Mouse (Mus musculus): Measurements from ENCODE around the gene A3galt2.

The A3galt2 gene

DNA sequence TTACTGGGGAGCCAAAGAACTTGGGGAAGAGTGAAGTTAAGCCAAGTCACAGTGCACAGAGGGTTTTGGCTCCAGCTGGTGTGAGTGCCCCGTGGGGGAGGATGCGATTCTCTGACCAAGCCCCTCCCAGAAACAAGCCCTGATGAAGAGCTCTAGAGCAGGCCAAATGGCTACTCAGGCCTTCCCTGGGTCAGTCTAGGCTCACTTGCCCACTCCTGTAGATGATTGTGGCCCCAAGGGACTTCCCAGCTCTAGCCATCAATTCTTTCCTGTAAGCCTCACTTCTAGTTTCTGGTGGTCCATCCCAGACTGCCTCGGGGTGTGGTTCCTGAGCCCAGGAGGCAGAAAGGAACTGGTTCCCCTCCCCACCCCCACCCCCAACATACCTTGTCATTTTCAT, at the start of gene A3galt2:
Gene A3galt2 (plus strand): TSS at position 301 of the 400 bp plus-strand sequence.
- DNase-seq (ENCODE audit: low spot score in 2 of 2), result no peak

DNA sequence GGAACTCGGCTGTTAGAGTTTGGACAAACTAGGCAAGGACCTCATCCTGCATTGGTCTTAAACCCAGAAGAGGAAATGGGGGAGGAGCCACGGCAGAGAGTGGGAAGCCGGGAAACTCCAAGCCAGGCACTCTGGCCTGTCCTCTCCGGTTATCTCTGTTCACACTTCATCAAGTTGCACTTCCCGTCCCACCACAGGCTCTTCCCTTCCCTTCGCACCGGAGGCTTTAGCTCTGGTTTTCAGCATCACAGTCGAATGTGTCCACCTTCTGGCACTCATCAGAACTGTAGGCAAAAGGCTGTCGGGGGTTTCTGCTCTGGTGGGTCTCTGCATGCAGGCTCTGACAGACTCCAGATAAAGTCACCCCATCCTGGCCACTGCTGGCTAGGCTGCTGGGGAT, 48.5 kb upstream of the A3galt2 start:
- no peak for DNase-seq (ENCODE audit: low spot score in 2 of 2)

DNA sequence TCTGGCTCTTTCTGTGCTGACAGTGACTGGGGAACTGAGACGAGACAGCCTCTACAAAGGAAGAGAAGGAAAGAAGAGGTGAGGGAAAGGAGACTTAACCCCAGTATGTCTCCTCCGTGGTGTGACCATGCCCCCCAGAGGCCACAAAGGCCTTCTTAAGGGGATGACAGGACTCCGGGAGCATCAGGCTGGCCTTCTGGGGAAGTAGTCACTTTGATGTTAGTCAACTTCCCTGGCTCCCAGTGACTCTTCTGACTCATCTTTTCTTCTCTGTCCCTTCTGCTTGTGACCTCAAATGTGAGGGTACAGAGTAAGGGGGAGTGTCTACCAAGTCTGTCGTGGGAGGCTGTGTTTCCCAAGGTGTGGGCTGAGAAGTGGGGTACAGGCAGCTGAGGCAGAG, 47.8 kb upstream of the A3galt2 start:
- no peak for DNase-seq (ENCODE audit: low spot score in 2 of 2)

DNA sequence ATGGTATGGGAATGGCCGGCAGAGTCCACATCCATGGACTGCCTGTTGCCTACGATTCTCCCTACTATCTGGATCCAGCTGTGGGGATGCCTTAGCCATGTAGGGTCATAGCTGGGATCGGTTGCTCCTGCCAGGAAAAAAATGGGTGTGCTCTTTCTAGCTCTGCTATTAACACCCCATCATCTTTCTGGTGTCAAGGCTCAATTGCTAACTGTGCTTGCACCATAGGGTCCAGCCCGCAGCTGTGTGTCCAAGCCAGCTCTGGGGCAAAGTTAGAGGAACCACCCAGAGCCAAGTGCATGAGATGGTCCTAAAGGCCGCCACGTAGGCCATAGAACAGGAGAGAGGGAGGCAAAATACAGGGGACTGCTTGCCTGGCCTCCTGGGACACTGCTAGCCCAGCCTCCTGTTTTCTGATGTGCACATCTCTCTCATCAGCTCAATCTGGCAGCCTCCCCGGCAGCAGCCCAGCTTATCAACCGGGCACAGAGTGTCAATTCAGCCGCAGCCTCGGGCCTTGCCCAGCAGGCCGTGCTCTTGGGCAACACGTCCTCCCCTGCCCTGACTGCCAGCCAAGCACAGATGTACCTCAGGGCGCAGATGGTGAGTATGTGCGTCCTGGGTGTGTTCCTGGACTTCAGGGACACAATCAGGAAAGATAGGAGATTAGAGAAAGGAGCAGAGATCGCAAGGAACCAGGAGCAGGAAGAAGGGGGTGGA, 45.9 kb upstream of the A3galt2 start:
- no peak for DNase-seq (ENCODE audit: low spot score in 2 of 2)

DNA sequence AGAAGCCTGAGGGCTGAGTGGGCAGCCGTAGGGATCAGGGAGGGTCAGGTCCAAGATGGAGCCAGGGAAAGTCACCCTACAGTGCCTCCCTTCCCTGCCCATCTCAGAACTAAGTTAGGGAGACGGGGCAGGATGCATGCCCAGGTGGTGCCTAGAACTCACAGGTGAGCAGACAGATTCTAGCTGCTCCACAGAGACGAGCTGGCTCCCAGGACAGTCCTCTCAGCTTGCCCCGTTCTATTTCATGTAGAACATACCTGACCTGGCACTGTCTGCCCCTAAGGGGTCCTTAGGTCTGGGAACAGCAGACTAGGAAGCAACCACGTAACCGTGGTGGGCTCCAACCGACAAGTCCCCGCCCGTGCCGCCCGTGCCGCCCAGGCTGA, 45.4 kb upstream of the A3galt2 start:
- no peak for DNase-seq (ENCODE audit: low spot score in 2 of 2)

DNA sequence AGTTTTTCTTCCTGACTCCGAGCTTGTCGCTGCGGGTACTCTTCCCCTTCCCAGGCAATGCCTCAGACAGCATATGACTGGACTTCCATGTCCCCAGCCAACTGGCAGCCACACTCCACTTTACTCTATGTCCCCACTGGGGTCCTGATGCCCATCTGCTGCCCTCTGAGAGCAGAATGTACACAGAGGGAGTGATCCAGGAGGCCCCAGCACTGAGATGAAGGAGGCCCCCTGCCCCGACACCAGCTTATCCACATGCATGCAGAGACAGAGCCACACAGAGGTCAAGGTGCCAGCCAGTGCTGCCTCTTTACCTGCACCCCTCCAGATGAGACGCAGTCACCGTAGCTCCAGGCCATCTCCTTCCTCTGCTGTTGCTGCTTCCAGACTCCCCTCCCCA, 44.9 kb upstream of the A3galt2 start:
- DNase-seq (ENCODE audit: low spot score in 2 of 2), result no peak

DNA sequence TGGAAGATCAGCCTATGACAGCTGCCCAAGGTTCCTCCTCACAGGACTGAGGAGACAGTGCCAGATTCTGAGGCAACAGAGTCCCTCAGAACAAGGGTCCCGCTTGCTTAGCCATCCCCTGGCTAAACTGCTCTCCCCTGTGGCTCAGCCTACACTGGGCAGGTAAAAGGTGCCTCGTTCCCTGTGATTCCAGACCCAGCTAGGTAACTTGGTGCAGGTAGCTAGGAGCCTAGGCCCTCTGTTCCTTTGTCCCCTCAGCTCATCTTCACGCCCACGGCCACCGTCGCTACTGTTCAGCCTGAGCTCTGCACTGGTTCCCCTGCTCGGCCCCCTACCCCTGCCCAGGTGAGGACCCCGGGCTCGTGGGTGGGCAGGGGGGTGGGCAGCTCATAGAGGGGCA, 44.4 kb upstream of the A3galt2 start:
- no peak for DNase-seq (ENCODE audit: low spot score in 2 of 2)

DNA sequence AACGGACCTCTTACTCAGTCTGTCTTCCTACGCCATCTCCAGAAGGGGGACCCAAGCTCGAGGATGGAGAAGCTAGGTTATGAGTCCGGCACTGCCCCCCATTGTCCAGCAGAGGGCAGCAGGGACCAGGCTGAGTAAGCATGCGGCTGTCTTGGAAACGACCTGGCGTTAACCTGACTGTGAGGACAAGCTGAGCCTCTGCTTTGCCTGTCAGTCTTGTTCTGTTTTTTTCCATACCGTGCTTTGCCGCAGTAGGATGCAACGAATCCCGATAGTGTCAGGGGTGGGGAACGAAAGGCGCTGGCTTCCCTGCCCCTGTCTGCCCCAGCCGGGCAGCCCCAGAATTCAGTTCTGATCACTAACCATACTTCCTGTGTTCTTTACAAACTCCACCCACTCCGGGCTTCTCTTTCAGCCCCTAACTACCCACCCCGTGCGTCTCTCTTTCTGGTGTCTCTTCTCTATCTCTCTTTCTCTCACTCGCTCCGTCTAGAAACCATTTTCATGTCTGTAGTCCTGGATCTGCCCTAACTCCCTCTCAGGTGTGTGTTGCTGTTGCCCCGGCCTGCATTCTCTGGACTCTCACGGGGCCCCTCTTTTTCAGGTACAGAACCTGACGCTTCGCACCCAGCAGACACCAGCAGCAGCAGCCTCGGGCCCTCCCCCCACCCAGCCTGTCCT, 43.6 kb upstream of the A3galt2 start:
- DNase-seq (ENCODE audit: low spot score in 2 of 2), result peak; percentile 71 to 88

DNA sequence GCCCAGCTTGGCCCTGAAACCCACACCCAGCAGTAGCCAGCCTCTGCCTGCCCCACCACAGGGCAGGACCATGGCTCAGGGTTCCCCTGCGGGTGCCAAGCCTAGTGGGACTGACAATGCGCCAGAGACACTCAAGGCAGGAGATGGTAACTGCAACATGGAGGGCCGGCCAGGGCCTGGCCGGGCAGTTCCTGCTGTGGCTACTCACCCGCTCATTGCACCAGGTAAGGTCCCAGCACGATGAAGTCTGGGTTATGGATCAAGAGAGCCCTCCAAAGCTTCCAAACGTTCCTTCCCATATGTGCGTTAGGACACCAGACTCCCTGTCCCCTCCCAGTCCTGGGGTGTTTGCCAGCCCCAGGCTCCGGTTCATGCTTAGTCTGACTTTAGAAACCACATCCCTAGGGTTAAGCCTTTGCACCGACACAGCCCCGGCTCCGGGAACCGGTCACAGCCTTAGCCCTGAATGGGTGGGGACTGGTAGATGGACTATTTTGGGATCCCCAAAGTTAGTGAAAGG, 43.0 kb upstream of the A3galt2 start:
- DNase-seq (ENCODE audit: low spot score in 2 of 2), result no peak

DNA sequence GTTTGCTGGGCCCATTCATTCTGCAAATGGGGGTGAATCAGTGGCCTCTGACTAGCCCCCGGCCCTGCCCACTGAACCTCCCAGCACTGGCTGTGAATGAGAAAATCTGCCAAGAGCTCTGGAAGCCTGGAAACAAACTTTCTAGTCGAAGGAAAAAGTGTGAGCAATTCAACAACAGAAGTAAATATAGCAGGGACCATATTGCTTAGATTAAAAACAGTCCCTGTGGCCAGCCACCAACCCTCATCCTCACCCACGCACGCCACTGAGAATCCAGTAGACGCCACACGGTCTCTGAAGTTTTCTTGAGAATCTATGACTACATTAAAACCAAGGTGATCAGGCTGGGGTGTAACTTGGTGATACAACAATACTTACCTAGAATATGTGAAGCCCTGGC, 42.2 kb upstream of the A3galt2 start:
- DNase-seq (ENCODE audit: low spot score in 2 of 2), result no peak

DNA sequence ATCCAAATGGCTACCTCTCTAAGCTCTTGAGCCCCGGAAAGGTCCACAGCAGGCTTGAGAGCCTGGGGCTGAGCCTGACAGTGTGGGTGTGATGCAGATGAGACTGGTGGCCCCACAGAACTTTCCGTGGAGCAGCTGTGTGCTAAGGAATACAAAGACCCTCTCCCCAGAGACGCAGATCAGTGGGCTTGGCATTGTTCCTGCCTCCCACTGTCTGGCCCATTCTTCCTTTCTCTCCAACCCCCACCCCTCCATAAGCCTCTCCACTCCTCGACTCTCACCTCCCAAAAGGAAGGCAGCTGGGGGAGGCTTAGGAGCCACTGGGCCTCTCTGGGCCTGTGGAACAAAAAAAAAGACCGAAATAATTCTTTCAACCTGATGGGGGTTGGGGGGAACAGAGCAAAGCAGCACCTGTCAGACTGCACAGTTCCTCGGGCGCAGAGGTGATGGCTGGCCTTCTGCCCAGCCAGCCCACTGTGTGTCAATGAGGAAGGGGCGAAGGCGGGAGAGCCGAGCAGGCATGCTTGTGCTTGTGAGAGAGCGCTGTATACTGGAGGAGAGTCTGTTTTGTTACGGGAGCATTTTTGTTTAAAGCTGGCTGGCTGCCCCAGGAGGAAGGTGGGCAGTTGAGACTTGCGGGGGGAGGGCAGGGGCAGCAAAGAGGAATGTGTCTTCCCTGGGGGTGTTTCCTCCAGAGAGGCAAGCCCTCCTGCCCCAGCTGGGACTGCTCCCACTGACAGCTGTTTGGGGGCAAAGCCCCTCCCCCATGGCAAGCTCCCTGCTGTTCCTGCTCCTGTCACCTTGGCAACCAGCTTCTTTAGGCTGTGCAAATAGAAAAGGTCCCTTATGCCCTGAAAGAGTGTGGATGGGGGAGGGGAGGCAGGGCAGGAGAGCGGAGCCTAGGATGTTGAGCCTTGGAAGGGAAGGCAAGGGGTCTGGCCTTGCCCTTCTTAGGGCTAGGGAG, 39.6 kb upstream of the A3galt2 start:
- DNase-seq (ENCODE audit: low spot score in 2 of 2), result no peak

DNA sequence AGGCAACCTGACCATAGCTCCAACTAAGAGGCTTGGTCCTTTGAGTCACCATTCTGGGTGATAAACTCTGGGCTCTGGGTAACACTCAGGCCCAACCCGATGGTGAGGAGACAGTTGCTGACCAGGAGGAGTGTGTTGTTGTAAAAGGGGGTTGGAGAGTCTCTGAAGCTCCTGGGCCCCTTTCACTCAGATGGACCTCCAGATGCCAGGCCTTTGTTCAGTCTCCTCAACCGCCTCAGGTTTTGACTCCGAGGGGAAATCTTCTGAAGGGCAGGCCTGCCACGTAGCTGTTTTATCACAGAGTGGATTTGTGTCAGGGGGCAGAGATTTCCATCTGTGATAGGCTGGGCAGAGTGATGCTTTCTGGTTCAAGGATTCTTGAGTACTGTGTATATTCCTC, 38.9 kb upstream of the A3galt2 start:
- DNase-seq (ENCODE audit: low spot score in 2 of 2), result no peak

DNA sequence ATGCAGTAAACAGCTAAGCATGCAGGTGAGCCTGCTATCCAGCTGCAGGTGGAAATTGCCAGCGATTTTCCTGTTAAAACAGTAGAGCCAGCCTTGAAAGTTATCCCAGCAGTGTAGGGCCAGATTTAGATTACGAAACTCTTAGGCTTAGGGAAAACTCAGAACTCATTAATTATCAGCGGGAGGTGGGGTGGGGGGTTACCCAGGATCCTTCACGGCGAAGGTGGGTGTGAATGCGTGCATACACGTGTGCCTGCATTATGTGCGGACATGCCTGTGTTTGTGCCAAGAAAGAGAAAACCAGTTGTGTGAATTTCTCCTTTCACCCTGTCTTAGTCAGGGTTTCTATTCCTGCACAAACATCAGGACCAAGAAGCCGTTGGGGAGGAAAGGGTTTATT, 38.4 kb upstream of the A3galt2 start:
- no peak for DNase-seq (ENCODE audit: low spot score in 2 of 2)

DNA sequence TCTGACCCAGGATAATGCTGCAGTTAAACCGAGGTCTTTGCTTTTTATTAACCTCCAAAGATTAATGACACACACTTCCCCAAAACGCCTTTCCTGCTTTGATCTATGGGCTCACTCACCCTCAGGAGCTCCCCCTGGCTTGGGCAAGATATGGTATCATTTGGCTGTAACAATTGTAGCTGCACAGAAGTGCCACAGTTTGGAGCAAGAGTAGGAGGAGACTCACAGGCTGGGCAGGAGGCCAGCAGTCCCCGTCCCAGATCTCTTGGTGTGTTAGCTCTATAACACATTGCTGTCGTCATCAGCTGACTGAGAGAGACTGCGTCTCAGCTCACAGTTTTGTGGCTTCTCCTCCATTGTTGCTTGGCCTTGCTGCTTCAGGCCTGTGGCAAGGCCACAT, 35.1 kb upstream of the A3galt2 start:
- no peak for DNase-seq (ENCODE audit: low spot score in 2 of 2)

DNA sequence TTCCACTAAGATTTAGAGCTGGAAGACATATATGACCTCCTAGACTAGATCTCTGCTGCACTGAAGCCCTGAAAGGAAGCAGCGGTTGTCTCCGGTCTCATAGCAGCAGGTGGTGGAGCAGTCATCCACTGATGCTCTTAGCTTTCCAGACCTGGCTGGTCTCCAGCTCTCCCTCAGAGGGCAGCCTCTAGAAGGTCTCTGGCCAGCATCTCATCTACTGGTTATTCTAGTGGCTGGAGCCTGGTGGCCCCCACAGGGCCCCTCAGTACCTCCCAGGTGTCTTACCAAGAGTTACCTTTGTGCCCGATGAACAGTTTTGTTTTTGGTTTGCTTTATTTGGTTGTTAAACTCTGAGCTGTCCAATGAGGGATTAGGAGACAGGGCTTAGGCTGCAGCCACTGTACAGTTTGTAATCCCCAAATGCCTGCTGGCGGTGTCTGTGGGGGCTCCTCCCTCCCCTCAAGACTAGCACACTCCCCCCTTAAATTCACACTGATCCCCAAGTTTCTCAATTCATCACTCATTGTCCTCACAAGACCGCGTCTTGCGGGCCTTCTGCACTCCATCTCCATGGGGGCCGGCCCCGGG, 34.0 kb upstream of the A3galt2 start:
- DNase-seq (ENCODE audit: low spot score in 2 of 2), result no peak

DNA sequence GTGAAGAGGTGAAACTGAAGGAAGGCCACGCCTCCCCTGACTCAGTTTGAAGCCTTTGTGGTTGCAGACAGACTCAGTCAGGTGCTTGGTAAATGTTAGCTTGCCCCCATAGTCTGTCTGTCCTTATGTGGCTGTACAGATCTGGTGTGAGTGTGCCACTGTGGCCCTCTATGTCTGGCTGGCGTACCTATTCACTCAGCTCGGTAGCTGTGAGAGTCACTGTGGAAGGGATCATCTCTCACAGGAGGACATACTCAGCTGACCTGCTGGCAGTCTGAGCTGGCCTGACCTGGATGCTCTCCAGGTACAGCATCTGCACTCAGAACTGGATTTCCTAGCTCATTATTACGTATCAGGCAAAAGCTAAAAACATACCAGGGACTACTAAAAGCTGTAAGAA, 33.4 kb upstream of the A3galt2 start:
- DNase-seq (ENCODE audit: low spot score in 2 of 2), result no peak

DNA sequence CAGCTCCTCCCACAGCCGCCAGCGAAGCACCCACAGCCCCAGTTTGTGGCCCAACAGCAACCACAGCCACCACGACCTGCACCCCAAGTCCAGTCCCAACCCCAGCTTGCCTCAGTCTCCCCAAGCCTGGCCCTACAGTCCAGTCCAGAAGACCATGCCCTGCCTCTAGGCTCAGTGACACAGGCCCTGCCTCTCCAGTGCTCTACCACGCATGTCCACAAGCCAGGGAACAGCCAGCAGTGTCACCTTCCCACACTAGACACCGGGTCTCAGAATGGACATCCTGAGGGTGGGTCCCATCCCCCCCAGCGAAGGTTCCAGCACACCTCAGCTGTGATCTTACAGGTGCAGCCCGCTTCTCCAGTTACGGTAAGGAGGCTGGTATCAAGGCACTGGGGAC, 32.2 kb upstream of the A3galt2 start:
- DNase-seq (ENCODE audit: low spot score in 2 of 2), result no peak

DNA sequence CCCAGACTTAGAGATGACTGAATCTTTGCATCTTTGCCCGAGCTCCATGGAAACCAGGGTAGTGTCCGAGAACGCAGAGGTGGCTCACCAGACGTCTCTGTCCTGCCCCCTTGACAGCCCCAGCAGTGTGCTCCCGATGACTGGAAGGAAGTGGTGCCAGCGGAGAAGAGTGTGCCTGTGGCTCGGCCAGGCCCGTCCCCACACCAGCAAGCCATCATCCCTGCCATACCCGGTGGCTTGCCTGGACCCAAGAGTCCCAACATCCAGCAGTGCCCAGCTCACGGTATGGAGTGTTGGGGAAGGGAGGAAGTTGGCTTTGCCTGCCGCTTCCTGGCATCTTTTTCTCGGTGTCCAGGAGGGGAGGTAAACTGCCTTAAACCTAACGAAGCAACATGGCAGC, 31.7 kb upstream of the A3galt2 start:
- no peak for DNase-seq (ENCODE audit: low spot score in 2 of 2)

DNA sequence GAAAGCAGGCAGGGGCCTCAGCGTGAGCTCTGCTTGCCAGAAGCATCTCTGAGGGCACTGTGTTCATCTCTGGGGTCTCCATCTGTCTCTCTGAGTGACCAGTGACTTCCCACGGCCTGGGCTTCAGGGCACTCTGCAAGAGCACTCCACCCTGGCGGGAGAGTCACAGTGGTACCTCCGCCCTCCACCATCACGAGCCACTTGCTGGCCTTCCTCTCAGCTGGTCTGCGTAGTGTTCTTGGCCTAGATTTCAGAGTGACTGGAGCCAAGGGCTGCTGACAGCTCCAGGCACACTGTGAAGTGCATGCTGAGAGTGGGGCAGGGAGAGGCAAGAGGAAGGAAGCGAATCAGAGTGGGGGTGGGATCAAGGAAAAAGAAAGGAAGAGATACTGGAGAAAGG, 31.1 kb upstream of the A3galt2 start:
- DNase-seq (ENCODE audit: low spot score in 2 of 2), result no peak

DNA sequence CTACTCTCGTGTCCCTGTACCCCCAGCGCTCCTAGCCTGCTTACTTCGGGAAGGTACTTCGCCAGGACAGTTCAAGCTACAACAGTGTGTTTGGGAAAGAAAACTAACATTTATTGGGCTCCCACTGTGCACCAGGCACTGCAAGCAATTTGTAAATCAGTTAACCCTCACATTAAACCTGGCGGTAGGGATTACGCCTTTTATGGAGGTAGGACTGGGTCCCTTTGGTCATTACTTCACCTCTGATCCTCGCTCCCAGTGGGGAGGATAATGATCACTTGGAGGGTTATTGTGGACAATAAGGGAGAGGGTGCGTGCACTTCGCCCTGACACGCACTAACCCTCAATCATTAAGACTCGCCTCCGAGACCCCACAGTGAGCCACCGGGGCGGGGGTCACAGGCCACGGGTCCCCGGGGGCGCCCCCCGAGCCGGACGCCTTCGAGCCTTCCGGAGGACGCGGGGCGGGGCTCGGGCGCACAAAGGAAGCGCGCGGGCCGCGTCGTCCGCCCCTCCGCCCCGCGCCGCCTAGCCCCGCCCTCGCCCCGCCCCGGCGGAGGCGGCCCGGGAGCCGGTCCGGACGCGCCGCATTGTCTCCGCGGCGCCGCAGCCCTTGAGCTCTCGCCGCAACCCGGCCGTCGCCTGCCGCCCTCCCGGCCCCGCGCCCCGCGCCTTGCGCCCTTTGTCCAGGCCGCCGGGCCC, 28.0 kb upstream of the A3galt2 start:
- peak; percentile 70 to 78 for DNase-seq (ENCODE audit: low spot score in 2 of 2)

DNA sequence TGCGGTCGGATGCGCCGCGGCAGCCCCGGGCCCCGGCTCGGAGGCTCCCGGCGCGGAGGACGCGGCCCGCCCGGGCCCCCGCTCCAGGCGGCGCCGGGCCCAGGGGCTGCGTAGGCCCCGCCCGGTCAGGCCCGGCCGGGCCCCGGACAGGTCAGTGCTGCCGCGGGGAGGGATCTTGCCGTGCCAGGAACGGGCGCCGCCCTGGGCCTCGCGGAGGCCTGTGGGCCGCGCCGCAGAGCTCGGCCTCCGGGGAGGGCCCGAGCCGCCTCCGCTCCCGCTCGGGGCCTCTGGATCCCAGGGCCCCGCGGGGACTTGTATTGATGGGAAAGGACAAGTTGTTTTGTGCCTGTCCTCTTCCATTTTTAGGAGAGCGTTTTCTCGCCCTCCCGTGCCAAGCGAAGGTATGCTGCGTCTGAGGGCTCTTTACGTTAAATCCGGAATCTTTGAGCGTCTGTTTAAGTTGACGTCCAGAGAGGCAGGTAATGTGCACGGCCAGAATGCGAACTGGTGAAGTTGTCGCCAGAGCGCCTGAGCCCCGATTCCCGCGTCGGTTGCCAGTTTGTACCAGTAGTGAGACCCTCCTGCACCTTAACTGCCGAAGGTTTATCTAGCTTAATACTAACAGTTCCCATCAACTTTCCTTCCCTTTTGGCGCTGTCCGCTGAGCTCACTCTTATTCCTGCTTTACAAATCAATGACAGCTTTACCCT, 27.3 kb upstream of the A3galt2 start:
- peak; percentile 33 to 40 for DNase-seq (ENCODE audit: low spot score in 2 of 2)
